Mouse (Mus musculus): ENCODE measurements around the gene Stoml1. TPM values are rescaled to one million over a fixed set of nuclear protein-coding genes. Genes with fewer than 3 reads are reported as not detected.

Stoml1 gene
- polyA plus RNA-seq, 1 experiment = 13.4 TPM

GRCm38 (mm10) chr9:58276346-58276745 lies 23.4 kb downstream of the Stoml1 start:
- no peaks in the 10 kb centered on the region for H3K79me3 ChIP-seq (ENCODE audit: low read depth)
- no peak overlapping the region for H3K4me3 ChIP-seq (ENCODE audit: insufficient read depth, poor library complexity, severe bottlenecking)
- H3K79me2 ChIP-seq (ENCODE audit: control insufficient read depth, insufficient read depth) = no peaks in the 10 kb centered on the region
- H3K36me3 ChIP-seq (ENCODE audit: control insufficient read depth, insufficient read depth) = no peaks in the 10 kb centered on the region
- TF ChIP-seq MYOD1 (IDR thresholded peaks at IDR 0.05; ENCODE audit: control insufficient read depth, insufficient read length, low read depth) = no peak
- H3ac ChIP-seq (ENCODE audit: control insufficient read depth, insufficient read length, low read depth) = no peak overlapping the region
- H3K27me3 ChIP-seq (ENCODE audit: control insufficient read depth, insufficient read depth, insufficient read length) = no peaks in the 10 kb centered on the region

- Histone ChIP-seq H3K79me2 (ENCODE audit: control insufficient read depth, insufficient read depth) (no peaks in the 10 kb centered on the region), H3ac (ENCODE audit: control insufficient read depth, insufficient read length, low read depth) (no peak overlapping the region), H3K27me3 (ENCODE audit: control insufficient read depth, insufficient read depth, insufficient read length) (no peaks in the 10 kb centered on the region), H3K36me3 (ENCODE audit: control insufficient read depth, insufficient read depth) (no peaks in the 10 kb centered on the region), H3K79me3 (ENCODE audit: low read depth) (no peaks in the 10 kb centered on the region), H3K4me3 (ENCODE audit: insufficient read depth, poor library complexity, severe bottlenecking) (no peak overlapping the region)
- TF ChIP-seq CTCF (IDR thresholded peaks at IDR 0.05; ENCODE audit: control insufficient read depth, insufficient read depth, insufficient read length) = no peak
- no peak for TF ChIP-seq MYOG (IDR thresholded peaks at IDR 0.05; ENCODE audit: control insufficient read depth, extremely low read depth, insufficient read length)
- TF ChIP-seq USF1 (IDR thresholded peaks at IDR 0.05; ENCODE audit: low read depth) = no peak
- no peak for TF ChIP-seq CEBPB (IDR thresholded peaks at IDR 0.05; ENCODE audit: low read depth)
- TF ChIP-seq MAX (IDR thresholded peaks at IDR 0.05) = no peak
- TF ChIP-seq FOSL1 (IDR thresholded peaks at IDR 0.05; ENCODE audit: insufficient read depth, low read length, poor library complexity, severe bottlenecking) = no peak
- TF ChIP-seq MYOD1 (IDR thresholded peaks at IDR 0.05; ENCODE audit: control insufficient read depth, insufficient read length, low read depth) = no peak
These were observed 25.3 kb downstream of the Stoml1 start for GRCm38 (mm10) chr9:58278313-58278712.

DNA sequence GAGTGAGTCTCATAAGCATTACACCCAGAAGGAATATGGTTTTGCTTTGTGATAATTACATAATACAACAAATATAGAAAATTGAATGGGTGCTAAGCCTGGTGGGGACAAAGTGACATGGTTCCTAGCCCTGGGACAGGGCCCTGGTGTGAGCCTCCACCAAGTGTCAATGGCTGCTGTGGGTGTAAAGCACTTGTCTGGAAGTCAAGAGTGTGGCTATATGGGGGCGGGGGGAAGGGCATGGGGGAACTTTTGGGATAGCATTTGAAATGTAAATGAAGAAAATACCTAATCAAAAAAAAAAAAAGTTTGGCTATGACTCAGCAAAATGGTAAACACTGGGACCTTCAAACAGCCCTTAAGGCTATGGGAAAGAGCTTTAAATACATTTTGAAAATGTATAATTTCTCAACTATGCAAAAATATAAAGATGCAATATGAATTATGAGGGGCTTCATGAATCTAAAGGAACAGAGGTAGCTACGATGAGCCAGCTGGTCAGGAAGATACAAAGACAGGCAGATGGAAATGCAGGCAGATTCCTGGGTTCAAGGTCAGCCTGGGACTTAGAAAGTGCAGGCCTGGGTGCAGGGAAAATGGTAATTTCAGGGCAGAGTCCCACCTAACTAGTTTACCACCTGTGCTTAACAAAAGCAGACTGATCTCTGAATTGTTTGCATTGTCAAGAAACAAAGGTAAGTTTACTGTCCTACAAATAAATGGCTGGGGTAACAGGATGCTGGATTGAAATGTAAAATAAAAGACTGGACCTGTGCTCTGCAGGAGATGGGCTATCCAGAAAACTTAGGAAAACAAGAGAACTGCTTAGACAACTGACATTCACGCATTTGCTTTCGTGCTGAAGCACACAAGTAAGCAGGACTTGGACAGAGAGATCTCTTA lies 26.1 kb downstream of the Stoml1 start:
- H3K79me2 ChIP-seq (ENCODE audit: control insufficient read depth, insufficient read depth) = no peaks in the 10 kb centered on the region
- no peaks in the 10 kb centered on the region for H3K36me3 ChIP-seq (ENCODE audit: control insufficient read depth, insufficient read depth)
- H3K79me3 ChIP-seq (ENCODE audit: low read depth) = no peaks in the 10 kb centered on the region
- no peak overlapping the region for H3ac ChIP-seq (ENCODE audit: control insufficient read depth, insufficient read length, low read depth)
- H3K4me3 ChIP-seq (ENCODE audit: insufficient read depth, poor library complexity, severe bottlenecking) = no peak overlapping the region
- no peaks in the 10 kb centered on the region for H3K27me3 ChIP-seq (ENCODE audit: control insufficient read depth, insufficient read depth, insufficient read length)
- TF ChIP-seq MAX (IDR thresholded peaks at IDR 0.05) (no peak), FOSL1 (IDR thresholded peaks at IDR 0.05; ENCODE audit: insufficient read depth, low read length, poor library complexity, severe bottlenecking) (no peak), CEBPB (IDR thresholded peaks at IDR 0.05; ENCODE audit: low read depth) (no peak), USF1 (IDR thresholded peaks at IDR 0.05; ENCODE audit: low read depth) (no peak), MYOD1 (IDR thresholded peaks at IDR 0.05; ENCODE audit: control insufficient read depth, insufficient read length, low read depth) (no peak), CTCF (IDR thresholded peaks at IDR 0.05; ENCODE audit: control insufficient read depth, insufficient read depth, insufficient read length) (no peak), MYOG (IDR thresholded peaks at IDR 0.05; ENCODE audit: control insufficient read depth, extremely low read depth, insufficient read length) (no peak)

DNA sequence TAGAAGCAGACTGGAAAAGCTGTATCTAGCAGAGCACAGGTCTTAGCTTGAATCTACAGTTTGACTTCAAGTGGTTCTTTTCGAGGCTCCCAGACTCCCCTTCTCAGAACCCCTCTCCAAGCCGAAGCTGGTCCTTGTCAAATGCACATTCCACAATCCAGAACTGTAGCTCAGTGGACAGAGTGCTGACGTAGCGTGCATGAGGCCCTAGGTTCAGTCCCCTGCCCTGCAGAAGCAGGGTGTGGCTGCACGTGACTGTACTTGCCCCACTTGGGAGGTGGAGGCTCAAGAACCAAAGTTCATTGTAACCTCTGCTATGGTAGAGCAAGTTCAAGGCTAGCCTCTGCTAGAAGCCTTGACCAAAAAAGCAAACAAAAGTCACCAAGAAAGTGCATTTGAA lies 26.8 kb downstream of the Stoml1 start:
- no peak for TF ChIP-seq FOSL1 (IDR thresholded peaks at IDR 0.05; ENCODE audit: insufficient read depth, low read length, poor library complexity, severe bottlenecking)
- peak; percentile 32 for TF ChIP-seq USF1 (IDR thresholded peaks at IDR 0.05; ENCODE audit: low read depth)
- H3K79me2 ChIP-seq (ENCODE audit: control insufficient read depth, insufficient read depth) = no peaks in the 10 kb centered on the region
- no peaks in the 10 kb centered on the region for H3K36me3 ChIP-seq (ENCODE audit: control insufficient read depth, insufficient read depth)
- no peak overlapping the region for H3K4me3 ChIP-seq (ENCODE audit: insufficient read depth, poor library complexity, severe bottlenecking)
- H3K79me3 ChIP-seq (ENCODE audit: low read depth) = no peaks in the 10 kb centered on the region
- H3K27me3 ChIP-seq (ENCODE audit: control insufficient read depth, insufficient read depth, insufficient read length) = no peaks in the 10 kb centered on the region
- H3ac ChIP-seq (ENCODE audit: control insufficient read depth, insufficient read length, low read depth) = no peak overlapping the region

- TF ChIP-seq MYOG (IDR thresholded peaks at IDR 0.05; ENCODE audit: control insufficient read depth, extremely low read depth, insufficient read length) (no peak), FOSL1 (IDR thresholded peaks at IDR 0.05; ENCODE audit: insufficient read depth, low read length, poor library complexity, severe bottlenecking) (no peak), CTCF (IDR thresholded peaks at IDR 0.05; ENCODE audit: control insufficient read depth, insufficient read depth, insufficient read length) (peak; percentile 37), MYOD1 (IDR thresholded peaks at IDR 0.05; ENCODE audit: control insufficient read depth, insufficient read length, low read depth) (no peak), CEBPB (IDR thresholded peaks at IDR 0.05; ENCODE audit: low read depth) (no peak), MAX (IDR thresholded peaks at IDR 0.05) (no peak)
- Histone ChIP-seq H3ac (ENCODE audit: control insufficient read depth, insufficient read length, low read depth) (no peak overlapping the region), H3K79me3 (ENCODE audit: low read depth) (no peaks in the 10 kb centered on the region), H3K4me3 (ENCODE audit: insufficient read depth, poor library complexity, severe bottlenecking) (no peak overlapping the region), H3K79me2 (ENCODE audit: control insufficient read depth, insufficient read depth) (no peaks in the 10 kb centered on the region), H3K27me3 (ENCODE audit: control insufficient read depth, insufficient read depth, insufficient read length) (no peaks in the 10 kb centered on the region), H3K36me3 (ENCODE audit: control insufficient read depth, insufficient read depth) (no peaks in the 10 kb centered on the region)
These were observed 27.5 kb downstream of the Stoml1 start for GRCm38 (mm10) chr9:58280259-58281109.

All from C2C12 (cell line).